Mouse (Mus musculus) MEL-GATA-1-ER (cell line): ENCODE results near the gene Specc1l.
A peak's percentile ranks its signal among the peaks of the same experiment; 100 is the strongest.
"Not testable (repeated sequence)": the region's sequence is repeated elsewhere in the genome, so short reads cannot be mapped to it uniquely, and the experiment has no call there.

Experiments
- DNase-seq: peaks from one replicate; pipeline ENCODE4 v3.0.0-alpha.2; 2012; ENCODE audit warnings: low read depth; ENCODE audit errors: extremely low read depth

The Specc1l gene

DNA sequence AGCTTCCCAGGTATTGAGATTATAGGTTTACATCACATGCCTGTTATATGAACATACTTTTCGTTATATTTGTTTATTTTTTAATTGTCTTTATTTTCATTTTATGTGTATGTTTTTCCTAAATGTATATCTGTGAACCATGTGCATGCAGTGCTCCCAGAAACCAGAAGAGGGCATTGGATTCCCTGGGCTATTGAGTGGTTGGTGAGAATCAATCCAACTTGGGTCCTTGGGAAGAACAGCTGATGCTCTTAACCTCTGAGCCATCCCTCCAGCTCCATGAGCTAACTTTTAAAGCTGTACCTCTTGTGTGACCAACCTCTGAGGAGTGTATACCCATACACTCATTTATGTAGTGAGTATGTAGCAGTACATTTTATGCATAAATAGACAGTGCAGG, 65.6 kb downstream of the Specc1l start:
- DNase-seq = no peak

DNA sequence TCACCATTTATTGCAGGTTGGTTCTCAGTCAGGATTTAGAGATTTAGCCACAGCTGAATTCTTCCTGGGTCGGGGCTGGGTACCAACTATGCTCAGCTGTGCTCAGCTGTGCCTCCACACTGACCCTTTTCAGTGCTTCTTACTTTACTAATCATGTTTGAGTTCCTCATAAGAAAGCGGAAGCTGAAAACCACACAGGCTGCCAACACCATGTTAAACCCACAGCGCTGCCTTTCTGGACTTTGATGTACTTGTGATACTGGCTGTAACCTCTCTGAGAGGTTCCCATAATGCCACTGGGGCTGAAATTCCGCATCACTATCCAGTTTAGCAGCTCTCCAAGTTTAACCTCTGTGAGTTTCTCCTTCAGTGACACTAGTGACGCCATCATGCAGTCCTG, 70.8 kb downstream of the Specc1l start:
- peak; percentile 88 for DNase-seq

DNA sequence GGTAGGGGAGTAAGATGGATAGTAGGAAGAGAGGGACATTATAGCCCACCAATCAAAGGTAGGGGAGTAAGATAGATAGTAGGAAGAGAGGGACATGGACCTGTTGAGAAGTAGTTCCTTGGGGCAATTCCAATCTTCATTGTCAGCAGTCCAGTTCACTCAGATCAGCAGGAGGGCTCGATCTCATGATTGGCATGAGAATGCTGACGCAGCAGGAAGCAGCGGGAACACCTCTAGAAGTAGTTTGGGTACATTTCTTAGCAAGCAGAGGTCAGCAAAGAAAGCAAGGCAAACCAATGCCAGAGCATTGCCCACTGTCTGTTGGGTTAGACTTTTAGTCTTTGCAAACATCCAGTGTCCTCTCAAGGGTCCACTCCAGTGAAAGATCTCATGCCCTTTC, 71.9 kb downstream of the Specc1l start:
- no peak for DNase-seq

DNA sequence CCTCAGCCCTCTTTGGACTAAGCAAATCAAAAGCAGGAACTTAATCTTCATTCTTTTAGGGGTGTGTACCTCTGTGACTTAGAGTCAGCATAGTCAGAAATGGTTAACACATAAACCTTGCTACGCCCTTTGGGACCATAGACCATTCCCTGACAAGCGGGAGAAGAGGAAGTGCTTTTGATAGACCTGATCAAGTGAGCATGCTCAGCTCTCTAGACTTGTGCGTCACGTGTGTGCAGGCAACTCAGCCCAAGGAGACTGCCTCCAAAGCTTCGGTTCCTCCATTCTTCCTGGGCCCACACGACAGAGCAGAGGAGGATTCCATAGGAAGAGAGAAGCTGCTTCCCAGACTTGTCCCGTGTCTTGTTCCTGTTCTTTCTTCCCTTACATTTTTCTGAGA, 76.7 kb downstream of the Specc1l start:
- no peak for DNase-seq

DNA sequence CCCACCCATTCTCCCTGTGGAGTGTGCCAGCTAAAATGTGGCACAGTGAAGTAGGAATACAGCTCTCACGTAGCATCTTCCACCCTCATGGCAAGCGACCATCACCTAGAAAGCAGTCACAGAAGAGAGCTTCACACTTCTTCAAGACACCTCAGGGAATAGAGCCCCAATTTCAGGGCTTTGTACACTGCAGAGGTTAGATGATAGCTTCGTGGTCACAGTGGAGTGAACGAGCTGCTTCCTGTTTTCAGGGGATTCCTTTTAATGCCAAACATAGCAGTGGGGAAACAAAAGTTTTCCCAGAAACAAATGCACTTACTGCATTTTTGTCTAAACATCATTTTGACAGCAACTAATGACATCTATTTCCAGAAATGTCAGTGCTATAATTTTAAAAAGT, 77.5 kb downstream of the Specc1l start:
- DNase-seq = no peak

DNA sequence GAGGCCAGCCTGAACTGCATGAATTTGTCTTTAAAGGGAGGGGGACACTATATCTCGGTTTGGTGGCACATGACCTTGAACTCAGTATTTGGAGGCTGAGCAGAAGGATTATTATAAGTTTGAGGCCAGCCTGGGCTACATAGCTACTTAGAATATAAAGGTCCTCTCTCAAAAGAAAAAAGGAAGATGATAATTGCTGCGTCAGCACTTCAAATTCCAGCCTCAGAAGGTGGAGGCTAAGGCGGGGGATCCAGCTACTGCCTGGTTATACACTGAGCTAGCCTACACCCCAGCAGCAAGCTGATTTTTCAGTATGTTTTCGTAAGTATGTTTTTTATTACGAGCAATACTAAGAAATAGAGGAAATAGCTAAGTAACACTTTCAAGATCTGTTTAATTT, 78.8 kb downstream of the Specc1l start:
- no peak for DNase-seq

DNA sequence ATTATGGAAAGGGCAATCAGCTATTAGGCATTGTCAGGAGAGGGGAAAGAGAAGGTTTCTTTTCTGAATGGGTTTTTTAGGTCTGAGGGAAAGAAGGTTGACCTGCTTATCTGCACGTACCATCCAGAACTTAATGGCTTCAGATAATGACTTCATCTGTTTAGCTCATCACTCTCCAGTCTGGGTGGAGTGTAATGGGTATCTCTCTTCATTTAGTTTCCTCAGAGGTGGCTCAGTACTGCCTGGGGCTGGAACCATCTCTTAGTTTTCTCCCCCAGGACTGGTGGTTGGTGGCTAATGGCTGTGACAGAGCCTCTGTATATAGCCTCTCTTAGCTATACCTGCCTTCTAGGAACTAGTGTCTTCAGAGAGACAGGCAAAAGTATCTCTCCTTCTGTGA, 79.5 kb downstream of the Specc1l start:
- no peak for DNase-seq

DNA sequence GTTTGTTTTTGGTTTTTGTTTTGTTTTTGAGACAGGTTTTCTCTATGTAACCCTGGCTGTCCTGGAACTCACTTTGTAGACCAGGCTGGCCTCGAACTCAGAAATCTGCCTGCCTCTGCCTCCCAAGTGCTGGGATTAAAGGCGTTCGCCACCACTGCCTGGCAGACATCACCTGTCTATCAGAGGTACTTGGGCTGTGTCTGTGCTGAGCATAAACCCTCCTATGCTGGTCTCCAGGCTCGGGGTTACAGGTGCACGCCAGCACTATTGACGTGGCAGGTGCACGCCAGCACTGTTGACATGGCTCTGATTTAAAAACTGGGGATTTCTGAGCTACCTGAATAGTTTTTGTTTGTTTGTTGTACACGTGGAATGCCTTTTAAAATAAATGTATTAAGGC, 80.3 kb downstream of the Specc1l start:
- not testable (repeated sequence) for DNase-seq

DNA sequence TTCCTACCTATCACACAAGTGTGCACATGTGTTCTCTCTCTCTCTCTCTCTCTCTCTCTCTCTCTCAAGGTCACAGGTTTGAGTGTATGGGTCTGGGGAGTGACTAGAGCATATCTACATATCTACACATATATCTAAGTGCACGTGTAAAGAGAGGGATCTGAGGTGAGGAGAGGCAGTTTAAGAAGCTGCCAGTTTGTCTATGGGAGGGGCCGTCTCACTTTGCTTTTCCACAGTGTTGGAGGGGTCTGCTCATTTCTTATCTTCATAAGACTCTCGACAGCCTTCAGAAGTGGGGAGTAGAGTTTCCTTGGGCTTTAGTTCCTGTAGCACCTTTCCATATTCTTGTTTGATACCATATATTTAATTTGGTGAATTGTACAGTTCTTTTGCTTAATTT, 81.4 kb downstream of the Specc1l start:
- DNase-seq = no peak

DNA sequence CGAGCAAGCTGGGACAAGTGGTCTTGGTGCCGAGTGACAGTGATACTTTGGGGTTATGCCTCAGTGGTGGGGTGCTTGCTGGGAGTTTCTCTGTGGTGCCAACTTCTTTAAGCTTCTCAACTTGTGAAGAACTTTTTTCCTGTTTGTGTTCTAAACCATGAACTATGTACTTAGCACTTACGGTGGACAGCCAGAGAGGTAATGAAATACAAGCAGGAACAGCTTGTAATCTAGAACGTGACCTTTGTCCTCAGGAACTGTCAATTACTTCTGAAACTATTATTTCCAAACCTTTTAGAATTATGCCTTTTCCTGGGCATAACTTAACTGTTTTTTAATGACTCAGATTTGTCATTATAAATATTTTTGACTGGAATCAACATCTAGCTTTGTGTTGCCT, 82.5 kb downstream of the Specc1l start:
- no peak for DNase-seq

DNA sequence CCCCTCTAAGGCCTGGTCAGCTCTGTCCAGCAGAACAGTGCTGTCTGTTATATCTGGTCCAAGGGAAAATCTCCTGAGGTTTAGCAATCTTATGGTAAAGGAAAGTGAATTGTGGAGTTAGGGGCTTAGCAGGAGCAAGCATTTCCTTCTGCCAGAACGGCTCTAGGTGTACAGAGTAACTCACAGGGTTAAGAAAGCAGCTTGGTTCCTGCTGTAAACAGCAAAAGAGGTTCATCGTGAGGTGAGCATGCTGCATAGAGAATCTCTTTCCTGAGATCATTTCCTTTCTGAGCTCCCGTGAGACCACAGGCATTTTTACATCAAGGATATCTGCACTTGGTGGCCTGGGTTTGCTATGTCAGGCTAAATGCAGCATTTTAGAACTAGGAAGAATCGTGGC, 83.1 kb downstream of the Specc1l start:
- no peak for DNase-seq

DNA sequence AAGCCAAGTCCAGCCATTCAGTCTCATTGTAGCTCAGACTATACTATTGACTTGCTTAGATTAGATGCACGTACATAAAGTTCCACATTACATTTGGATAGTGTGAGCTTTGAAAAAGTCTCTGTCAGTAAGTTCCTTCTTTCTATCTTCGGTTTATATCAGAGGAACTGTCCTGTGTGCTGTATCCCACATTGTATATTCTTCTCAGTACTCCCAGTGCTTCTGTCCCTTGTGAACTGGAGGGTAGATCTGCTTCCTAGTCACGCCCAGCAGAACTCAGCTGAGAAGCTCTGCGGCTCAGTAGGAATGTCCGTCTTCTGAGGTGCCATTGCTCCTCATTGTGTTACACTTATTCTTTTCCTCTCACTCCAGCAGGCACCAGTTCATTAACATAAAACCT, 86.7 kb downstream of the Specc1l start:
- DNase-seq = peak; percentile 73

DNA sequence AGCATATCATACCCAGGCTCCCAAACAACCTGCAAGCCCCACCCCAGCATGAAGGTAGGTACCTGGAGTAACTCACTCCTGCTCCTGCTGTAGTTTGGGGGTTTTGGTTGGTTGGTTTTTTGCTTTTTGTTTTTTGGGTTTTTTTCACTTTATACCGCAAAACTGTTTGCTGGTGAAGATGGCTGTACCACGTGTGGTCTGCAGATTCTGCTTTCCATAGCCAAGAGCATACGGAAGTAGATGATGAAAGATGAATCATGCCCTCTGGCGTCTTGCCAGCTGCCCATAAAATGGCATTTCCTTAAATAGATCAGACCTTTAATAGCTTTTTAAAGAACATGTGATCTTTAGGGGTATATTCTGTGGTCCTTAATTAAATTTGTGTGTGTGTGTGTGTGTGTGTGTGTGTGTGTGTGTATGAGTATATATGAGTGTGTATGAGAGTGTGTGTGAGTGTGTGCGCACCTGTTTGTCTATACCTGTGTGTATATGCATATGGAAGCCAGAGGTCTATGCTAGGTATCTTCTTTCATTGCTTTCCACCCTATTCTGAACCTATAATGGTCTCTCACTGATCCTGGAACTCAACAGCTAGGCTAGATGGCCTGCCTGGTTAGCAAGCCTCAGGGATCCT, 88.0 kb downstream of the Specc1l start:
- peak; percentile 98 for DNase-seq

DNA sequence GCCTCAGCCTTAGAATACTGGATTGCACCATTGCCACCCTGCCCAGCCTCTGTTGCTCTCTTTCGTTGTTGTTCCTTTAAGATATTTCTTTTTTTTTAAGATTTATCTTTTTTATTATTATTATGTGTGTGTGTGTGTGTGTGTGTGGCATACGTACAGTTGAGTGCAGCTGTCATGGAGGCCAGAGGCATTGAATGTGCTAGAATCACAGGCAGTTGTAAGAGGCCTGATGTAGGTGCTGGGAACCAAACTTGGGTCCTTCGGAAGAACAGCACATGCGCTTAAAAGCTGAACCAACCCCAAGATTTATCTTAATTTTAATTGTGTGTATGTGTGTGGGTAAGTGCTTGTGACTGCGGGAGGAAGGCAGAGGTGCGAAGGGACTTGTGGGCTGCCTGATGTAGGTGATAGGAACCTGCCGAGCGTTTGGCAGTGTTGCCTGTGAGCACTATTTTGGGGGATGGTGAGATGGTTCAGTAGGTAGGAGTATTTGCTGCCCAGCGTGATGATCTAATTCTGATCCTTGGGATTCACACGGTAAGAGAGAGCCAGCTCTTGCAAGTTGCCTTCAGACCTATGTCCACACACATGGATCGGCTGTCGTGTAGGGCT, 89.4 kb downstream of the Specc1l start:
- DNase-seq = peak; percentile 71

DNA sequence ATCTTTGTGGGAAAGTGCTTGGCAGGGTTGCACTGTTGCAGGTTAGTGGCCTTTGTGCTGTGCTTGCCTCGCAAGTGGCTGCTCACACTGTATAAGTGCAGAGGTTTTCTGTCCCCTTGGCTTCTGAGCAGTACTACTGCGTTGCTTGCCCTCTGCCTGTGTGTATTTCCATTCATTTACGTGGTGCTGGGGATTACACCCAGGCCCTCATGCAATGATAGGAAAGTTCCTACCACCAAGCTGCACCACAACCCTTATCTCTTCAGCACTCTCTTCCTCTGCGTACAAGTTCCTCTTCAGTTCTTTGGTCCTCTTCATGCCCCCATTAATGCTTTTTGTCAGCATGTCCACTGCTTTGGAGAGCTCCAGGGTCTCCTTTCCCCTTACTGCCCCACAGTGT, 90.1 kb downstream of the Specc1l start:
- peak; percentile 98 for DNase-seq

DNA sequence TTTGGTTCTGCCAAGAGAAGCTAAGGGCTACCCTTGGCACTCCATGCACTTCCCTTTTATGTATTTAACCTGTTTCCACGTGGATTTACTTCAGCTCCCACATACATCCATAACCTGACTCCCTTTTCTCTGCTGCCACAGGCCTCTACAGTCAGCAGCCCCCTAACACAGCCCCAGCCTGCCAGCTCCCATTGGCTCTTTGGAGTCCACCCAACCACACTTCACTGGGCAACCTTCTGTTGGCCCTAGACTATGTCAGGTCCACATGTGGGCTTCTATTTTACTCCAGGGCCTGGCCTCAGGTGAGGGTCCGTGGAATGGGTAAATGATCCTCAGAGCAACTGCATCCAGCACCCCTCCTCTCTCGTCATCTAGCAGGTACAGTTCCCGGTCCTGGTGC, 90.7 kb downstream of the Specc1l start:
- no peak for DNase-seq

DNA sequence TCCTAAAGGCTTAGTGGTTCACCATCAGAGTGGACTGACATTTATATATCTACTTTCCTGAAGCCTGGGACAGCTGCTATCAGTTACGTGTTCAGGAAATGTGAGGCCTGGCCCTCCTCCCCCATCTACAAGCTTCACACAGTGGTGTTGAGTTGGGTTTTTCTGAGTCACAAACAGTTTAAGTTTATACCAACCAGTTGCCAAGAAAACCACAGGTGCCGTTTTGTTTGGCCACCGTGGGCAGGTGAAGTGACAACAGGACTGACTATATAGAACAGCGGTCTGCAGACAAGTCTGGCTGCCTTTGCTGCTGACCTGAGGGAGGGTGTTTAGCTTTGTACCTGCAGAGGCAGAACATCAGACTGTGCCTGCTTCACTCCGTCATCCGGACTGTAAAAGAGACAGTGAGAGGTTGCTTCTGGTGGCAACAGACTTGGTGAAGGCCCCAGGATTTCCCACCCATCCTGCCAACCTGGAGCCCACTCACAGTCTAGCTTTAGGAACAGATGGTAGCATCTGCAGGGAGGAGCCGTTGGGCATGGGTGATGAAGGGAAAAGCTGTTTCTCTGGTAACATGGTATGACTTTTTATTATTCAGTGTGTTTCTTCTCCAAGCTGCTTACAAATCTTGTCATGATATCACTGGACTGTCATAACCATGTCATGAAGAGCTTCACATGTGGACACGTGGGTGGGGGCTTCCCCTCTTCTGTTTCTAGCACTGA, 91.6 kb downstream of the Specc1l start:
- peak; percentile 45 for DNase-seq

DNA sequence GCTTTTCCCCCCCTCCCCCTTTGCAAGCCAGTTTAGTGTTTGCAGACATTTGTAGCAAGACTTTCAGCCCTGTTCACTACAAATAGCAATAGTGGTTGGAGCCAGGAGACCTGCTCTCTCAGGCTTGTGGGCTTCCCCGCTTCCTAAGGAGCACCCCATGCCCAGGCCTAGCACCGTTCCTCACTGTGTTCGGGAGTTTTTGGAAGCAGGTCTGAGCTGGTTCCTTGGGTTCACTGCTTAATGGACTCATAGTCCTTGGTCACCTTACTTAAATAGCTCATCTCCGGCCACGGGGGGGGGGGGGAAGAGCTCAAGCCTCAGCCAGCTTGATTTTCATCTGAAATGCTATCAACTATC, 92.2 kb downstream of the Specc1l start:
- DNase-seq = no peak

DNA sequence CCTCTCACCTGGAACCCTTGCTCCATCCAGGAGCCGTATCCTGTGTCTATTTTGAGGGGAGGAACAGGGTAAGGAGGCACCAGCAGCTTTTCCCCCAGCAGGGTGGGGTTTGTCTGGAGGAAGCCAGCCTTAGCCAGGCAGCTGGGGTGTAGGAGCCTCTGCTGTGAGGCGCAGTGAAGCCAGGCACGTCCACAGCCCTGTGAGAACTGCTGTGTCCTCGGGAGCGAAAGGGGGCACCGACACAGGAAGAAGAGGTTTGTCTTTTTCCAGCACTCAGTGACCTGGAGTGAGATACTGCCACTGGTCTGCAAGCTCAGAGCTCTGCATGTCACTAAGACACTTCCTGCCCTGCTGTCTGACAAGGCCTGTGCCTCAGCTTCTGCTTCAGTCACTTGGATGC, 92.5 kb downstream of the Specc1l start:
- no peak for DNase-seq

DNA sequence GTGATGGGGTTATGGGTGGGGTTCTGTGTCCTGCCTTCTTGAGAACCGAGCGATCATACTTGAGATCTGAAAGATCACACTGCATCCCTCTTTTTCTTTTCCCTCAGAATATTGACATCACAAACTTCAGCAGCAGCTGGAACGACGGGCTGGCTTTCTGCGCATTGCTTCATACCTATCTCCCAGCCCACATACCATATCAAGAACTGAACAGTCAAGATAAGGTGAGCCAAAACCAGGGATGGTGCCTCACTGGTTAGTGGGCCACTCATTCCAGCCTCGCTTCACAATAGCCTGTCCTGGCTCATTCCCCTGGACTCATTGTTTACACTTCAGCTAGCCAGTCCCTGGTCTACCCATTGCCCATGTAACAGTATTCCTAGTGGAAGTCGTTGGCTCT, 95.3 kb downstream of the Specc1l start:
- no peak for DNase-seq

DNA sequence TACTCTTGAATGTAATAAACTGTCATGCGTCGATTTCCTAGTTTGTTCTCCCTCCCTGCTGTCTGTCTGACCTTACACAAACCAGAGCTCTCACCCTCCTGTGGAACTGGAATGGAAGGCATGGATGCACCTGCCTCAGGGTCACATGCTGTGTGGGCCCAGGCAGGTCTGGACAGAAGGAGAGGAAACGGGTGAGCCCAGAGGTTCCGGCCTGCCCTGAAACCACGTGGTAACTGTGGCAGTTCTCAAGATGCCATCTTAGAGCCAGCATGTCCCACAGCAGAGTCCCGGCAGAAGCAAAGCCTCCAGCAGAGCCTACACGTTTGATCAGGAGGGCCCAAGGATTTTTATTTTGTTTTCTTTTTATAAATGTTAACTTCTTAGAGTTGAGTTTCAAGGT, 100.5 kb downstream of the Specc1l start:
- no peak for DNase-seq

DNA sequence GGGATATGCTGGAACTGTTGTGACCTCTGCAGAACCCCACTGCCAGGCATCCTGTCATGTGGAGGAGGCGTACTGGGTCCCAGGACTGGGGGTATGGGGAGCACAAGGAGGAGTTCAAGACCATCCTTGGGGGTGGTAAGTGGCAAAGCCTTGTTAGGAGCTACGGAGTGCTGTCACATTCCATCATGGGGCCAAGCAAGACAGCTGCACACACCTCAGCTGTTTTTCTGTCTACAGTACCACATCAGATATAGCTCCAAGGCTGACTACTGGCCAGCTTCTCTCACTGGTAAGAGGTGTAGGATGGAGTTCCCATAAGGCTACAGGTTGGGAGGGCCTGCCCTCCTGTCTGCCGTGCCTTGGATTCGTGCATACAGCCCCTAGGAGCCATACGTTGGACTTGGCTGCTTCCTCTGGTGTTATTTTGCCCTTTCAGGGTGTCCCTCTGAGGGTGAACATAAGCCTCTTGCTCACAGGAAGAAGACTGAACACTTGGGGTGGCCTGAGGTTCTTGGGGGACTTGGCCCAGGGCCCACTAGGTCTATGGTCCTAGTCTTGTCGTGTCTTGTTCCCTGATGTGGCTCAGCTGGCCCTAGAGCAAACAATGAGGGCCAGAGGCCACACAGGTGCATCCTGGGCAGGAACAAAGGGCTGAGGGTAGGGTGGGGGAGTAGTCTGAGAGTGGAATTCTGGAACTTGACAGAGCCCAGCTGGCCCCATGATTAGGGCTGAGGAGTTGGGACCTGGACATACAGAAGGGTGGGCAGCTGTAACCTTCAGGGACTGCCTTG, 102.5 kb downstream of the Specc1l start:
- DNase-seq = no peak
